In genomic region chr11:95069226-95069957, GRCm38 (mm10) we compare ENCODE assay signal across 23 mouse cellular contexts. TPM values are rescaled to one million over a fixed set of nuclear protein-coding genes. Genes with fewer than 3 reads are reported as not detected.
A peak's percentile ranks its signal among the peaks of the same experiment; 100 is the strongest.
DNase-seq lines count a peak whose midpoint lies in the region; ATAC-seq and TF ChIP-seq lines count a peak whose summit lies in the region.
"Had no signal": no experiment of that assay in that cellular context is flagged by ENCODE, and none has a peak within 500 bp of the region (broad histone marks: within the 10 kb centered on the region; RNA-seq: fewer than 3 reads in every experiment).

No protein-coding gene starts in this region.

- intact Hi-C loops in heart, postnatal 25 days (cut with DNase I), result no loop called here

- TF ChIP-seq CTCF in lung, postnatal 0 days (IDR thresholded peaks at IDR 0.05), result no peak

- H3K36me3 ChIP-seq in forebrain, embryonic 10.5 days (replicated peaks), result peaks cover 8% of the 10 kb centered on the region
- no peaks in the 10 kb centered on the region for H3K36me3 ChIP-seq in forebrain, embryonic 12.5 days (replicated peaks)
- peaks cover 12% of the 10 kb centered on the region; the same call in 1 of the 2 replicates for H3K36me3 ChIP-seq in heart, embryonic 16.5 days (ENCODE audit: control insufficient read depth, insufficient read depth)
- no peaks in the 10 kb centered on the region; the same call in 1 of the 2 replicates for H3K36me3 ChIP-seq in lung, postnatal 0 days (ENCODE audit: insufficient read depth, low read length)
- no peaks in the 10 kb centered on the region for H3K36me3 ChIP-seq in stomach, embryonic 15.5 days
- H3K36me3 ChIP-seq: G1E; hindbrain, embryonic 12.5 days had no signal

- DNase-seq in forebrain, embryonic 10.5 days (ENCODE audit: extremely low spot score, low spot score), result no peak
- no peak for DNase-seq in heart, postnatal 25 days (ENCODE audit: low spot score)
- DNase-seq in lung, postnatal 0 days (ENCODE audit: low spot score), result no peak
- no peak for DNase-seq in lung, postnatal 10 days
- DNase-seq in left cerebral cortex, adult 18-20 months (ENCODE audit: low spot score in 2 of 2), result no peak
- DNase-seq: adrenal gland, postnatal 10 days; cerebellum, adult 9-11 months; gastrocnemius, adult 2 months; kidney, adult 9 months; kidney, postnatal 25 days; left cerebral cortex, postnatal 4 days; right cerebral cortex, postnatal 4 days; thymus, adult 18-20 months had no signal

- H3K9ac ChIP-seq in forebrain, embryonic 12.5 days, result no peak overlapping the region
- H3K9ac ChIP-seq in heart, embryonic 16.5 days (ENCODE audit: low read length), result peak overlapping the region; percentile 56; the same call in 1 of the 2 replicates
- no peak overlapping the region for H3K9ac ChIP-seq in lung, postnatal 0 days (replicated peaks; ENCODE audit: low read depth)
- H3K9ac ChIP-seq in stomach, embryonic 15.5 days, result no peak overlapping the region
- H3K9ac ChIP-seq: hindbrain, embryonic 12.5 days had no signal

- ATAC-seq in forebrain, embryonic 12.5 days (ENCODE audit: low FRiP score), result no peak
- no peak for ATAC-seq in heart, embryonic 16.5 days (replicated peaks; ENCODE audit: extremely low read depth, insufficient read depth, low FRiP score)
- peak; percentile 47 for ATAC-seq in lung, postnatal 0 days
- ATAC-seq in stomach, embryonic 15.5 days (ENCODE audit: insufficient read depth, low FRiP score, low read depth), result no peak
- ATAC-seq: activated CD4-positive, CD25-positive, alpha-beta regulatory T cell, adult 4 months; CD4-positive, CD25-positive, alpha-beta regulatory T cell, adult 4 months had no signal

- H3K27ac ChIP-seq in forebrain, embryonic 10.5 days, result 0 out of 2 replicates have a peak overlapping the region, but pooled peaks have one; percentile 20
- no peak overlapping the region for H3K27ac ChIP-seq in forebrain, embryonic 12.5 days
- H3K27ac ChIP-seq in heart, embryonic 16.5 days (ENCODE audit: low read length), result peak overlapping the region; percentile 89
- H3K27ac ChIP-seq in lung, postnatal 0 days (ENCODE audit: low read length), result peak overlapping the region; percentile 82
- H3K27ac ChIP-seq in stomach, embryonic 15.5 days, result peak overlapping the region; percentile 64; the same call in 1 of the 2 replicates
- H3K27ac ChIP-seq: hindbrain, embryonic 12.5 days; left cerebral cortex, adult 2 months had no signal

- peaks cover 10% of the 10 kb centered on the region for H3K27me3 ChIP-seq in forebrain, embryonic 10.5 days (ENCODE audit: poor library complexity, severe bottlenecking)
- H3K27me3 ChIP-seq in forebrain, embryonic 12.5 days, result peaks cover 16% of the 10 kb centered on the region
- no peaks in the 10 kb centered on the region for H3K27me3 ChIP-seq in heart, embryonic 16.5 days (ENCODE audit: control insufficient read depth, insufficient read depth, low read length)
- no peaks in the 10 kb centered on the region for H3K27me3 ChIP-seq in lung, postnatal 0 days (replicated peaks; ENCODE audit: insufficient read depth, low read length)
- H3K27me3 ChIP-seq in stomach, embryonic 15.5 days (replicated peaks), result no peaks in the 10 kb centered on the region

- H3K4me2 ChIP-seq in forebrain, embryonic 12.5 days, result no peak overlapping the region
- H3K4me2 ChIP-seq in heart, embryonic 16.5 days (ENCODE audit: low read depth, low read length), result no peak overlapping the region
- no peak overlapping the region for H3K4me2 ChIP-seq in lung, postnatal 0 days (replicated peaks; ENCODE audit: low read depth, low read length)
- H3K4me2 ChIP-seq in stomach, embryonic 15.5 days, result no peak overlapping the region
- H3K4me2 ChIP-seq: hindbrain, embryonic 12.5 days; liver, embryonic 11.5 days had no signal

- WGBS in forebrain, embryonic 10.5 days, result 90% methylated on average over 10 of the region's 10 CpGs
- WGBS in forebrain, embryonic 12.5 days, result 83% methylated on average over 10 of the region's 10 CpGs
- 72% methylated on average over 10 of the region's 10 CpGs for WGBS in heart, embryonic 16.5 days
- WGBS in lung, postnatal 0 days, result 68% methylated on average over 10 of the region's 10 CpGs
- 74% methylated on average over 10 of the region's 10 CpGs for WGBS in stomach, embryonic 15.5 days

- H3K9me3 ChIP-seq in forebrain, embryonic 10.5 days, result no peaks in the 10 kb centered on the region
- H3K9me3 ChIP-seq in forebrain, embryonic 12.5 days, result no peaks in the 10 kb centered on the region
- no peaks in the 10 kb centered on the region for H3K9me3 ChIP-seq in heart, embryonic 16.5 days (replicated peaks; ENCODE audit: control insufficient read depth, low read length)
- no peaks in the 10 kb centered on the region for H3K9me3 ChIP-seq in lung, postnatal 0 days (ENCODE audit: low read length)
- H3K9me3 ChIP-seq in stomach, embryonic 15.5 days, result no peaks in the 10 kb centered on the region
- H3K9me3 ChIP-seq: G1E; hindbrain, embryonic 12.5 days had no signal

- peaks cover 33% of the 10 kb centered on the region for H3K4me1 ChIP-seq in forebrain, embryonic 10.5 days
- no peaks in the 10 kb centered on the region for H3K4me1 ChIP-seq in forebrain, embryonic 12.5 days
- H3K4me1 ChIP-seq in heart, embryonic 16.5 days (ENCODE audit: control insufficient read depth, insufficient read depth, low read length), result peaks cover 54% of the 10 kb centered on the region
- peaks cover 35% of the 10 kb centered on the region for H3K4me1 ChIP-seq in lung, postnatal 0 days (ENCODE audit: insufficient read depth, low read depth, low read length)
- peaks cover 49% of the 10 kb centered on the region for H3K4me1 ChIP-seq in stomach, embryonic 15.5 days

- peak; percentile 52 for TF ChIP-seq EP300 in lung, postnatal 0 days (IDR thresholded peaks at IDR 0.05)

- H3K4me3 ChIP-seq in forebrain, embryonic 10.5 days, result no peak overlapping the region
- no peak overlapping the region for H3K4me3 ChIP-seq in forebrain, embryonic 12.5 days (replicated peaks)
- H3K4me3 ChIP-seq in heart, embryonic 16.5 days (ENCODE audit: low read length), result no peak overlapping the region
- no peak overlapping the region for H3K4me3 ChIP-seq in lung, postnatal 0 days (ENCODE audit: low read depth, low read length)
- H3K4me3 ChIP-seq in stomach, embryonic 15.5 days (replicated peaks), result no peak overlapping the region
- H3K4me3 ChIP-seq: gastrocnemius, adult 2 months; hindbrain, embryonic 12.5 days; left cerebral cortex, adult 2 months had no signal

RNA-seq across cellular contexts. Expression of gene Itga3, which starts 7.2 kb away (rescaled TPM):
- 5.5 and 6.5 TPM in 2 replicates for polyA plus RNA-seq in forebrain, embryonic 10.5 days (2016; fragmentation: Nextera tagmentation; extraction: Ambion mirVana)
- 3.8 and 5.2 TPM in 2 replicates for polyA plus RNA-seq in forebrain, embryonic 12.5 days (2016; fragmentation: Nextera tagmentation; extraction: Ambion mirVana)
- polyA plus RNA-seq in heart, embryonic 16.5 days (2015; fragmentation: Nextera tagmentation; extraction: Ambion mirVana), result 9.6 and 11.5 TPM in 2 replicates
- total RNA-seq in heart, postnatal 25 days (2021), result 10 to 100 TPM; 10.8 to 11.7 TPM
- 44.3 and 63.1 TPM in 2 replicates for polyA plus RNA-seq in lung, postnatal 0 days (2015; fragmentation: Nextera tagmentation; extraction: Ambion mirVana)
- 23.8 and 24.1 TPM in 2 replicates for polyA plus RNA-seq in stomach, embryonic 15.5 days (2015; fragmentation: Nextera tagmentation; extraction: Ambion mirVana)
- total RNA-seq in left cerebral cortex, adult 18-20 months (2021), result 10 to 100 TPM; 17.2 to 19.3 TPM
- polyA plus RNA-seq: G1E had no signal

RNA-seq across cellular contexts. Expression of gene Pdk2, which starts 28.2 kb away (rescaled TPM):
- 12.1 and 12.5 TPM in 2 replicates for polyA plus RNA-seq in forebrain, embryonic 10.5 days (2016; fragmentation: Nextera tagmentation; extraction: Ambion mirVana)
- polyA plus RNA-seq in forebrain, embryonic 12.5 days (2016; fragmentation: Nextera tagmentation; extraction: Ambion mirVana), result 17.3 and 19.4 TPM in 2 replicates
- polyA plus RNA-seq in heart, embryonic 16.5 days (2015; fragmentation: Nextera tagmentation; extraction: Ambion mirVana), result 141 and 148 TPM in 2 replicates
- total RNA-seq in heart, postnatal 25 days (2021), result 100 to 1,000 TPM; 377 to 397 TPM
- polyA plus RNA-seq in lung, postnatal 0 days (2015; fragmentation: Nextera tagmentation; extraction: Ambion mirVana), result 39.3 and 51.1 TPM in 2 replicates
- polyA plus RNA-seq in stomach, embryonic 15.5 days (2015; fragmentation: Nextera tagmentation; extraction: Ambion mirVana), result 30.2 and 35.1 TPM in 2 replicates
- total RNA-seq in left cerebral cortex, adult 18-20 months (2021), result 100 to 1,000 TPM; 116 to 128 TPM

RNA-seq across cellular contexts. Expression of gene Dlx3, which starts 50.5 kb away (rescaled TPM):
- 3.5 and 3.6 TPM in 2 replicates for polyA plus RNA-seq in forebrain, embryonic 10.5 days (2016; fragmentation: Nextera tagmentation; extraction: Ambion mirVana)
- polyA plus RNA-seq in forebrain, embryonic 12.5 days (2016; fragmentation: Nextera tagmentation; extraction: Ambion mirVana), result 1.0 and 1.1 TPM in 2 replicates
- polyA plus RNA-seq in heart, embryonic 16.5 days (2015; fragmentation: Nextera tagmentation; extraction: Ambion mirVana), result 0.07 and 0.11 TPM in 2 replicates
- not detected for total RNA-seq in heart, postnatal 25 days (2021)
- 0.05 TPM in 1 of 2 replicates, not detected in the other for polyA plus RNA-seq in lung, postnatal 0 days (2015; fragmentation: Nextera tagmentation; extraction: Ambion mirVana)
- polyA plus RNA-seq in stomach, embryonic 15.5 days (2015; fragmentation: Nextera tagmentation; extraction: Ambion mirVana), result 1.9 and 2.0 TPM in 2 replicates
- total RNA-seq in left cerebral cortex, adult 18-20 months (2021), result not detected
- total RNA-seq: gastrocnemius, adult 2 months; left cerebral cortex, adult 2 months; left cerebral cortex, postnatal 4 days had no signal
- polyA plus RNA-seq: activated CD4-positive, CD25-positive, alpha-beta regulatory T cell, adult 4 months; cortical plate, adult 2 months; G1E had no signal

RNA-seq across cellular contexts. Expression of gene Samd14, which starts 59.7 kb away (rescaled TPM):
- polyA plus RNA-seq in forebrain, embryonic 10.5 days (2016; fragmentation: Nextera tagmentation; extraction: Ambion mirVana), result 35.8 and 36.7 TPM in 2 replicates
- 80.5 and 86.7 TPM in 2 replicates for polyA plus RNA-seq in forebrain, embryonic 12.5 days (2016; fragmentation: Nextera tagmentation; extraction: Ambion mirVana)
- polyA plus RNA-seq in heart, embryonic 16.5 days (2015; fragmentation: Nextera tagmentation; extraction: Ambion mirVana), result 8.6 and 9.0 TPM in 2 replicates
- total RNA-seq in heart, postnatal 25 days (2021), result 1 to 10 TPM; 1.2 to 1.5 TPM
- 5.4 and 5.8 TPM in 2 replicates for polyA plus RNA-seq in lung, postnatal 0 days (2015; fragmentation: Nextera tagmentation; extraction: Ambion mirVana)
- 19.8 and 21.1 TPM in 2 replicates for polyA plus RNA-seq in stomach, embryonic 15.5 days (2015; fragmentation: Nextera tagmentation; extraction: Ambion mirVana)
- 10 to 100 TPM; 25.8 to 33.7 TPM for total RNA-seq in left cerebral cortex, adult 18-20 months (2021)
